Mouse (Mus musculus): Measurements from ENCODE around the gene Zfp653. TPM values are rescaled to one million over a fixed set of nuclear protein-coding genes. Genes with fewer than 3 reads are reported as not detected.
A peak's percentile ranks its signal among the peaks of the same experiment; 100 is the strongest.

Zfp653 gene
- polyA plus RNA-seq, 1 experiment from 2014 or later, result 14.5 TPM

GRCm38 (mm10) chr9:22011055-22011454 is 60.1 kb downstream of the Zfp653 start:
- no peaks in the 10 kb centered on the region for H3K9me3 ChIP-seq (ENCODE audit: control insufficient read depth, low read depth, low read length)
- H3K4me1 ChIP-seq (ENCODE audit: control insufficient read depth, insufficient read depth, low read length), result no peaks in the 10 kb centered on the region
- no peak overlapping the region for H3K27ac ChIP-seq (ENCODE audit: low read length)
- no peak overlapping the region for H3K9ac ChIP-seq (replicated peaks; ENCODE audit: low read depth, low read length)
- peaks cover 66% of the 10 kb centered on the region for H3K36me3 ChIP-seq (ENCODE audit: control insufficient read depth, insufficient read depth, low read length)
- H3K4me3 ChIP-seq (ENCODE audit: low read depth, low read length), result no peak overlapping the region
- WGBS, result 87% methylated on average over 5 of the region's 5 CpGs
- H3K4me2 ChIP-seq (replicated peaks; ENCODE audit: low read depth, low read length), result no peak overlapping the region
- no peaks in the 10 kb centered on the region for H3K27me3 ChIP-seq (ENCODE audit: control insufficient read depth, insufficient read depth, low read length)
- peak; percentile 51; the same call in 1 of the 2 replicates for ATAC-seq (ENCODE audit: insufficient number of reproducible peaks, insufficient read depth, low FRiP score, low read depth)

Small RNAs within 50 kb of the gene (microRNA-seq; reads per million reads assigned to microRNA genes)
- gene Mir7084, result not detected

Other genes with a start within 250 kb of the Zfp653 start
- 2.8 and 2.9 TPM in 2 replicates for gene Angptl8, start 235.9 kb downstream of the Zfp653 start, polyA plus RNA-seq (2014; fragmentation: Nextera tagmentation; extraction: Ambion mirVana)
- 39.8 and 45.1 TPM in 2 replicates for gene Dock6, start 218.7 kb downstream of the Zfp653 start, polyA plus RNA-seq (2014; fragmentation: Nextera tagmentation; extraction: Ambion mirVana)
- 41.4 and 42.7 TPM in 2 replicates for gene Rab3d, start 153.2 kb downstream of the Zfp653 start, polyA plus RNA-seq (2014; fragmentation: Nextera tagmentation; extraction: Ambion mirVana)
- gene Ccdc159, start 143.9 kb downstream of the Zfp653 start, polyA plus RNA-seq (2014; fragmentation: Nextera tagmentation; extraction: Ambion mirVana), result 4.9 and 6.3 TPM in 2 replicates
- 60.7 and 62.4 TPM in 2 replicates for gene Tmem205, start 143.8 kb downstream of the Zfp653 start, polyA plus RNA-seq (2014; fragmentation: Nextera tagmentation; extraction: Ambion mirVana)
- 8.5 and 9.9 TPM in 2 replicates for gene Plppr2, start 134.3 kb downstream of the Zfp653 start, polyA plus RNA-seq (2014; fragmentation: Nextera tagmentation; extraction: Ambion mirVana)
- gene Swsap1, start 115.6 kb downstream of the Zfp653 start, polyA plus RNA-seq (2014; fragmentation: Nextera tagmentation; extraction: Ambion mirVana), result 8.9 and 10.4 TPM in 2 replicates
- 6.4 and 6.7 TPM in 2 replicates for gene Epor, start 107.9 kb downstream of the Zfp653 start, polyA plus RNA-seq (2014; fragmentation: Nextera tagmentation; extraction: Ambion mirVana)
- gene Rgl3, start 81.9 kb downstream of the Zfp653 start, polyA plus RNA-seq (2014; fragmentation: Nextera tagmentation; extraction: Ambion mirVana), result 4.9 and 5.5 TPM in 2 replicates
- 0.63 and 0.72 TPM in 2 replicates for gene Ccdc151, start 68.7 kb downstream of the Zfp653 start, polyA plus RNA-seq (2014; fragmentation: Nextera tagmentation; extraction: Ambion mirVana)
- gene Prkcsh, start 68.6 kb downstream of the Zfp653 start, polyA plus RNA-seq (2014; fragmentation: Nextera tagmentation; extraction: Ambion mirVana), result 82.8 and 91.0 TPM in 2 replicates
- 5.6 and 5.7 TPM in 2 replicates for gene Elavl3, start 19.4 kb downstream of the Zfp653 start, polyA plus RNA-seq (2014; fragmentation: Nextera tagmentation; extraction: Ambion mirVana)
- not detected in 2 replicates for gene Gm49318, start 117 bp downstream of the Zfp653 start, polyA plus RNA-seq (2014; fragmentation: Nextera tagmentation; extraction: Ambion mirVana)
- 35.4 and 39.0 TPM in 2 replicates for gene Ecsit, start 14.1 kb upstream of the Zfp653 start, polyA plus RNA-seq (2014; fragmentation: Nextera tagmentation; extraction: Ambion mirVana)
- gene Cnn1, start 27.8 kb upstream of the Zfp653 start, polyA plus RNA-seq (2014; fragmentation: Nextera tagmentation; extraction: Ambion mirVana), result 443 and 466 TPM in 2 replicates
- 180 and 190 TPM in 2 replicates for gene Elof1, start 45.8 kb upstream of the Zfp653 start, polyA plus RNA-seq (2014; fragmentation: Nextera tagmentation; extraction: Ambion mirVana)
- 10.7 and 10.8 TPM in 2 replicates for gene Acp5, start 64.3 kb upstream of the Zfp653 start, polyA plus RNA-seq (2014; fragmentation: Nextera tagmentation; extraction: Ambion mirVana)
- gene Pigyl, start 85.5 kb upstream of the Zfp653 start, polyA plus RNA-seq (2014; fragmentation: Nextera tagmentation; extraction: Ambion mirVana), result 92.9 and 94.3 TPM in 2 replicates
- gene Zfp872, start 116.7 kb upstream of the Zfp653 start, polyA plus RNA-seq (2014; fragmentation: Nextera tagmentation; extraction: Ambion mirVana), result 1.4 and 1.7 TPM in 2 replicates
- gene Zfp809, start 154.3 kb upstream of the Zfp653 start, polyA plus RNA-seq (2014; fragmentation: Nextera tagmentation; extraction: Ambion mirVana), result 37.2 and 40.7 TPM in 2 replicates
- gene Zfp599, start 188.5 kb upstream of the Zfp653 start, polyA plus RNA-seq (2014; fragmentation: Nextera tagmentation; extraction: Ambion mirVana), result 5.4 and 5.9 TPM in 2 replicates
- gene Zfp810, start 236.3 kb upstream of the Zfp653 start, polyA plus RNA-seq (2014; fragmentation: Nextera tagmentation; extraction: Ambion mirVana), result 21.1 and 22.7 TPM in 2 replicates

Measured in stomach, embryonic 14.5 days (tissue).